Mouse (Mus musculus) kidney, postnatal 14 days (tissue): ENCODE results near the gene Pgf.

ENCODE experiments used
- DNase-seq: peaks from one replicate; pipeline ENCODE4 v3.0.0; 2022; ENCODE audit warnings: mixed read lengths

Pgf gene

GRCm38 (mm10) chr12:85121806-85122459 lies 55.7 kb downstream of the Pgf start:
- DNase-seq = no peak
